Mouse (Mus musculus) frontal cortex, postnatal 36 days (tissue): ENCODE results near the gene P4ha1.
A peak's percentile ranks its signal among the peaks of the same experiment; 100 is the strongest.
"Not testable (repeated sequence)": the region's sequence is repeated elsewhere in the genome, so short reads cannot be mapped to it uniquely, and the experiment has no call there.

ENCODE experiments used
- DNase-seq, 2 experiments: peaks; one replicate each; pipeline ENCODE4 v3.0.0; 2022; ENCODE audit warnings: low spot score in 2 of 2

The P4ha1 gene

GRCm38 (mm10) chr10:59368729-59369128 lies 45.6 kb downstream of the P4ha1 start:
- DNase-seq = no peak

- no peak for DNase-seq
These were observed 46.3 kb downstream of the P4ha1 start for GRCm38 (mm10) chr10:59369426-59369825.

GRCm38 (mm10) chr10:59377906-59378305 lies 54.8 kb downstream of the P4ha1 start:
- DNase-seq = no peak

- DNase-seq = no peak
These were observed 55.6 kb downstream of the P4ha1 start for GRCm38 (mm10) chr10:59378728-59379127.

- DNase-seq = no peak
These were observed 56.8 kb downstream of the P4ha1 start for GRCm38 (mm10) chr10:59379927-59380326.

GRCm38 (mm10) chr10:59380411-59380821 lies 57.3 kb downstream of the P4ha1 start:
- no peak for DNase-seq

GRCm38 (mm10) chr10:59381563-59381962 lies 58.5 kb downstream of the P4ha1 start:
- DNase-seq = not testable (repeated sequence)

- DNase-seq = no peak
These were observed 63.9 kb downstream of the P4ha1 start for GRCm38 (mm10) chr10:59386951-59387350.

- DNase-seq = peak in 1 of 2 experiments; percentile 45
These were observed 66.6 kb downstream of the P4ha1 start for GRCm38 (mm10) chr10:59389652-59390051.

- DNase-seq = no peak
These were observed 68.8 kb downstream of the P4ha1 start for GRCm38 (mm10) chr10:59391907-59392306.

- DNase-seq = not testable (repeated sequence)
These were observed 72.4 kb downstream of the P4ha1 start, which contains the start of gene Gm10273 for GRCm38 (mm10) chr10:59395461-59395860. Gene Gm10273 (plus strand): TSS chr10:59395632.

- DNase-seq = no peak
These were observed 80.0 kb downstream of the P4ha1 start, which contains the start of gene Pla2g12b for GRCm38 (mm10) chr10:59402899-59403792. Gene Pla2g12b (plus strand): TSS chr10:59403660.

- no peak for DNase-seq
These were observed 80.7 kb downstream of the P4ha1 start for GRCm38 (mm10) chr10:59403793-59404149.

- DNase-seq = no peak
These were observed 85.4 kb downstream of the P4ha1 start for GRCm38 (mm10) chr10:59408499-59408898.

- no peak for DNase-seq
These were observed 87.2 kb downstream of the P4ha1 start for GRCm38 (mm10) chr10:59410264-59410663.

GRCm38 (mm10) chr10:59413711-59414110 lies 90.6 kb downstream of the P4ha1 start:
- DNase-seq = no peak

GRCm38 (mm10) chr10:59416623-59417022 lies 93.5 kb downstream of the P4ha1 start:
- no peak for DNase-seq

GRCm38 (mm10) chr10:59419516-59419915 lies 96.4 kb downstream of the P4ha1 start:
- no peak for DNase-seq
